Mouse (Mus musculus) kidney, adult 10 weeks (tissue): Measurements from ENCODE around the gene Vmn1r1. TPM values are rescaled to one million over a fixed set of nuclear protein-coding genes. Genes with fewer than 3 reads are reported as not detected.

ENCODE experiments used
- polyA plus RNA-seq: library from polyadenylated mRNA; stranded (reverse); fragments of 350-450 nt; fragmentation: Illumina TruSeq; extraction: RNeasy Lipid Tissue Mini Kit (QIAGEN cat#74804); gene quantifications from one replicate; pipeline ENCODE4 v1.2.3, GENCODE M21; 2014; ENCODE audit warnings: low read depth, low replicate concordance

The Vmn1r1 gene
- polyA plus RNA-seq: not detected

GRCm38 (mm10) chr1:182164386-182164785 is at the start of gene Vmn1r1:
Gene Vmn1r1 (minus strand): TSS chr1:182164486.

GRCm38 (mm10) chr1:182124506-182124905 is 39.8 kb downstream of the Vmn1r1 start, which contains the start of gene Srp9:
Gene Srp9 (plus strand): TSS chr1:182124737.

Other genes with a start within 250 kb of the Vmn1r1 start
- 92.7 TPM for gene Enah, start 144.5 kb downstream of the Vmn1r1 start, polyA plus RNA-seq
- gene Srp9, start 39.7 kb downstream of the Vmn1r1 start, polyA plus RNA-seq: 241 TPM
- 419 TPM for gene Degs1, start 118.3 kb upstream of the Vmn1r1 start, polyA plus RNA-seq
- gene Fbxo28, start 177.1 kb upstream of the Vmn1r1 start, polyA plus RNA-seq: 19.6 TPM
- gene Trp53bp2, start 244.7 kb upstream of the Vmn1r1 start, polyA plus RNA-seq: 24.9 TPM